Mouse (Mus musculus) MEL (cell line): ENCODE results near the gene Ifit1bl1. TPM values are rescaled to one million over a fixed set of nuclear protein-coding genes. Genes with fewer than 3 reads are reported as not detected.
"Not testable (repeated sequence)": the region's sequence is repeated elsewhere in the genome, so short reads cannot be mapped to it uniquely, and the experiment has no call there.

Experiments used
- DNase-seq: peaks from one replicate; pipeline ENCODE4 v3.0.0; 2011; ENCODE audit warnings: low read depth, low spot score
- H3K27ac ChIP-seq: 2 replicates; pipeline ENCODE4 v1.5.1; 2012; ENCODE audit warnings: low read depth, mild to moderate bottlenecking, control low read depth, low read length, moderate library complexity; ENCODE audit not compliant: control insufficient read depth
- H3K27me3 ChIP-seq, 2 experiments: fragments of 150-350 bp in 1 of 2; sonication (generic) in 1 of 2; 2 replicates each; pipeline ENCODE4 v1.6.1; 2012; ENCODE audit warnings: low read length in 2 of 2, mild to moderate bottlenecking in 2 of 2, improper control_type of control experiment in 1 of 2, moderate library complexity in 1 of 2; ENCODE audit not compliant: insufficient read depth in 2 of 2, control insufficient read depth in 1 of 2
- H3K36me3 ChIP-seq, 2 experiments: 2 replicates each; pipeline ENCODE4 v1.6.1; 2012 to 2014; ENCODE audit warnings: low read length in 2 of 2, improper control_type of control experiment in 1 of 2, inconsistent platforms in 1 of 2, mild to moderate bottlenecking in 1 of 2; ENCODE audit not compliant: insufficient read depth in 2 of 2, control insufficient read depth in 1 of 2
- H3K4me1 ChIP-seq, 2 experiments: fragments of 150-350 bp in 1 of 2; sonication (generic) in 1 of 2; 2 replicates each; pipeline ENCODE4 v1.6.1; 2012; ENCODE audit warnings: low read length in 2 of 2, improper control_type of control experiment in 1 of 2, mild to moderate bottlenecking in 1 of 2; ENCODE audit not compliant: insufficient read depth in 2 of 2, control insufficient read depth in 1 of 2
- H3K4me3 ChIP-seq, 2 experiments: fragments of 150-350 bp in 1 of 2; sonication (generic) in 1 of 2; 2 replicates each; pipeline ENCODE4 v1.5.1; 2012; ENCODE audit warnings: low read depth in 2 of 2, low read length in 2 of 2, mild to moderate bottlenecking in 2 of 2, moderate library complexity in 2 of 2, control low read depth in 1 of 2, improper control_type of control experiment in 1 of 2; ENCODE audit not compliant: control insufficient read depth in 1 of 2, insufficient read depth in 1 of 2
- H3K79me2 ChIP-seq: 2 replicates; pipeline ENCODE4 v1.6.1; 2012; ENCODE audit warnings: mild to moderate bottlenecking, low read length, moderate library complexity; ENCODE audit not compliant: control insufficient read depth, poor library complexity, insufficient read depth
- H3K9ac ChIP-seq: 2 replicates; pipeline ENCODE4 v1.6.1; 2012; ENCODE audit warnings: low read depth, mild to moderate bottlenecking, control low read depth, low read length, moderate library complexity; ENCODE audit not compliant: control insufficient read depth, poor library complexity, severe bottlenecking
- H3K9me3 ChIP-seq: fragments of 150-350 bp; sonication (generic); replicated peaks from 2 replicates; pipeline ENCODE4 v1.6.1; 2012; ENCODE audit warnings: mild to moderate bottlenecking, low read length, improper control_type of control experiment, moderate library complexity; ENCODE audit not compliant: insufficient read depth
- CHD1 ChIP-seq: IDR thresholded peaks from 2 replicates; pipeline ENCODE4 v1.6.1; 2012; ENCODE audit warnings: low read depth, mild to moderate bottlenecking, inconsistent platforms, low read length, improper control_type of control experiment
- CTCF ChIP-seq, 3 experiments: IDR thresholded peaks in 2 of 3; conservative IDR thresholded peaks in 1 of 3; 2 replicates each; pipeline ENCODE4 v1.5.1; 2011 to 2012; ENCODE audit warnings: low read length in 3 of 3, low read depth in 2 of 3, mild to moderate bottlenecking in 2 of 3, improper control_type of control experiment in 1 of 3, inconsistent platforms in 1 of 3, mixed read lengths in 1 of 3, moderate library complexity in 1 of 3; ENCODE audit not compliant: control insufficient read depth in 1 of 3, insufficient read depth in 1 of 3, poor library complexity in 1 of 3, severe bottlenecking in 1 of 3
- EP300 ChIP-seq, 2 experiments: IDR thresholded peaks; 2 replicates each; pipeline ENCODE4 v1.6.1; 2011; ENCODE audit warnings: improper control_type of control experiment in 2 of 2, low read length in 2 of 2, low read depth in 1 of 2, mild to moderate bottlenecking in 1 of 2
- HCFC1 ChIP-seq: IDR thresholded peaks from 2 replicates; pipeline ENCODE4 v1.6.1; 2012; ENCODE audit warnings: low read depth, mild to moderate bottlenecking, inconsistent platforms, low read length, improper control_type of control experiment, moderate library complexity
- MAFK ChIP-seq: IDR thresholded peaks from 2 replicates; pipeline ENCODE4 v1.6.1; 2011; ENCODE audit warnings: low read depth, mild to moderate bottlenecking, low read length, improper control_type of control experiment, borderline replicate concordance
- MAX ChIP-seq: IDR thresholded peaks from 2 replicates; pipeline ENCODE4 v1.6.1; 2011; ENCODE audit warnings: low read length, improper control_type of control experiment
- MEF2A ChIP-seq: IDR thresholded peaks from 2 replicates; pipeline ENCODE4 v1.6.1; 2014; ENCODE audit warnings: low read depth, mild to moderate bottlenecking, inconsistent platforms, low read length, improper control_type of control experiment; ENCODE audit not compliant: poor library complexity, insufficient replicate concordance, severe bottlenecking; ENCODE audit errors: extremely low read depth
- NELFE ChIP-seq: IDR thresholded peaks from 2 replicates; pipeline ENCODE4 v1.6.1; 2011; ENCODE audit warnings: low read depth, low read length, improper control_type of control experiment
- NRF1 ChIP-seq: IDR thresholded peaks from 2 replicates; pipeline ENCODE4 v1.6.1; 2014; ENCODE audit warnings: low read depth, mild to moderate bottlenecking, inconsistent platforms, low read length, improper control_type of control experiment, moderate library complexity; ENCODE audit not compliant: poor library complexity, insufficient read depth, severe bottlenecking
- POLR2A ChIP-seq, 2 experiments: IDR thresholded peaks; 2 replicates each; pipeline ENCODE4 v1.6.1; 2011 to 2012; ENCODE audit warnings: low read length in 2 of 2, mild to moderate bottlenecking in 2 of 2, control low read depth in 1 of 2, improper control_type of control experiment in 1 of 2, low read depth in 1 of 2, moderate library complexity in 1 of 2; ENCODE audit not compliant: control insufficient read depth in 1 of 2, insufficient read depth in 1 of 2, poor library complexity in 1 of 2
- RAD21 ChIP-seq: IDR thresholded peaks from 2 replicates; pipeline ENCODE4 v1.6.1; 2011; ENCODE audit warnings: mild to moderate bottlenecking, low read depth, low read length, improper control_type of control experiment
- RCOR1 ChIP-seq: IDR thresholded peaks from 2 replicates; pipeline ENCODE4 v1.6.1; 2012; ENCODE audit warnings: low read depth, mild to moderate bottlenecking, inconsistent platforms, low read length, improper control_type of control experiment
- SMC3 ChIP-seq: IDR thresholded peaks from 2 replicates; pipeline ENCODE4 v1.6.1; 2011; ENCODE audit warnings: low read depth, low read length, improper control_type of control experiment
- UBTF ChIP-seq: IDR thresholded peaks from 2 replicates; pipeline ENCODE4 v1.6.1; 2012; ENCODE audit warnings: low read depth, mild to moderate bottlenecking, inconsistent platforms, low read length, improper control_type of control experiment, moderate library complexity, borderline replicate concordance; ENCODE audit not compliant: insufficient read depth
- USF2 ChIP-seq, 2 experiments: IDR thresholded peaks; 2 replicates each; pipeline ENCODE4 v1.6.1; 2011 to 2012; ENCODE audit warnings: improper control_type of control experiment in 2 of 2, low read length in 2 of 2, borderline replicate concordance in 1 of 2, inconsistent platforms in 1 of 2, low read depth in 1 of 2, mild to moderate bottlenecking in 1 of 2; ENCODE audit not compliant: insufficient read depth in 1 of 2
- ZKSCAN1 ChIP-seq: IDR thresholded peaks from 2 replicates; pipeline ENCODE4 v1.6.1; 2012; ENCODE audit warnings: low read depth, mild to moderate bottlenecking, inconsistent platforms, low read length, improper control_type of control experiment, moderate library complexity
- ZMIZ1 ChIP-seq: IDR thresholded peaks from 2 replicates; pipeline ENCODE4 v1.6.1; 2012; ENCODE audit warnings: low read depth, mild to moderate bottlenecking, inconsistent platforms, low read length, improper control_type of control experiment, moderate library complexity
- ZNF384 ChIP-seq: IDR thresholded peaks from 2 replicates; pipeline ENCODE4 v1.6.1; 2012; ENCODE audit warnings: low read depth, mild to moderate bottlenecking, inconsistent platforms, low read length, improper control_type of control experiment
- polyA plus RNA-seq, 2 experiments: library from polyadenylated mRNA; stranded (reverse) in 1 of 2; unstranded in 1 of 2; fragments of >175 nt in 1 of 2; fragments of >200 nt in 1 of 2; gene quantifications; 2 replicates each; pipeline versions ENCODE4 v1.2.1 to v1.2.4; 2012; ENCODE audit warnings: low replicate concordance in 2 of 2, low read depth in 1 of 2; ENCODE audit not compliant: insufficient read length in 2 of 2, insufficient read depth in 1 of 2, missing spikeins in 1 of 2
- total RNA-seq: library from RNA; depleted of rRNA; stranded (reverse); fragments of 300-350 nt; gene quantifications from 2 replicates; pipeline ENCODE4 v1.2.3, GENCODE M21; 2012; rRNA removed

Ifit1bl1 gene
- total RNA-seq: 0.10 TPM in 1 of 2 replicates, not detected in the other
- under 1 TPM in 1 of 2 experiments, not detected in 1; 0.08 TPM for polyA plus RNA-seq

GRCm38 (mm10) chr19:34601888-34602287 lies at the start of gene Ifit1bl1:
Ifit1bl1 (minus strand) TSS chr19:34601956.
- H3K9ac ChIP-seq, H3K36me3 ChIP-seq, H3K79me2 ChIP-seq, H3K27me3 ChIP-seq, H3K9me3 ChIP-seq, H3K4me3 ChIP-seq: not testable (repeated sequence)
- peak; percentile 69 for DNase-seq
- Histone ChIP-seq H3K4me1 (peaks cover 3 to 14% of the 10 kb centered on the region in 2 experiments; a peak in 3 of 4 replicates), H3K27ac (peak within 1 kb of the TSS; percentile 14; the same call in 1 of the 2 replicates)

GRCm38 (mm10) chr19:34650997-34651396 lies 49.2 kb upstream of the Ifit1bl1 start:
- H3K27ac ChIP-seq: no peak overlapping the region
- DNase-seq: no peak
- peaks cover 0 to 5% of the 10 kb centered on the region in 2 experiments; a peak in 2 of 4 replicates for H3K36me3 ChIP-seq
- H3K27me3 ChIP-seq: peaks cover 0 to 2% of the 10 kb centered on the region in 2 experiments
- H3K79me2 ChIP-seq: no peaks in the 10 kb centered on the region
- H3K4me1 ChIP-seq: peaks cover 0 to 2% of the 10 kb centered on the region in 2 experiments; a peak in 3 of 4 replicates
- TF ChIP-seq NRF1 (no peak), MAX (no peak), MEF2A (no peak), RAD21 (no peak), ZNF384 (no peak), HCFC1 (no peak), RCOR1 (no peak), POLR2A (IDR thresholded peaks at IDR 0.05; ENCODE audit: control insufficient read depth in 1 of 2, insufficient read depth in 1 of 2, low read depth in 1 of 2, low read length in 2 of 2, poor library complexity in 1 of 2) (no peak), USF2 (IDR thresholded peaks at IDR 0.05; ENCODE audit: borderline replicate concordance in 1 of 2, insufficient read depth in 1 of 2, low read depth in 1 of 2, low read length in 2 of 2) (no peak), SMC3 (no peak), ZMIZ1 (no peak)
- H3K9me3 ChIP-seq: no peaks in the 10 kb centered on the region
- H3K9ac ChIP-seq: no peak overlapping the region
- no peak overlapping the region for H3K4me3 ChIP-seq

GRCm38 (mm10) chr19:34650276-34650675 lies 48.5 kb upstream of the Ifit1bl1 start:
- H3K36me3 ChIP-seq: no peaks in the 10 kb centered on the region
- H3K27me3 ChIP-seq: peaks cover 0 to 2% of the 10 kb centered on the region in 2 experiments
- no peak overlapping the region for H3K9ac ChIP-seq
- TF ChIP-seq EP300 (IDR thresholded peaks at IDR 0.05; ENCODE audit: low read depth in 1 of 2, low read length in 2 of 2) (no peak), ZKSCAN1 (no peak), NELFE (no peak), UBTF (no peak), MEF2A (no peak), MAFK (no peak), CTCF (IDR thresholded peaks at IDR 0.05 in 2 of 3, conservative IDR thresholded peaks at IDR 0.05 in 1 of 3; ENCODE audit: control insufficient read depth in 1 of 3, insufficient read depth in 1 of 3, low read depth in 2 of 3, low read length in 3 of 3, poor library complexity in 1 of 3, severe bottlenecking in 1 of 3) (no peak), CHD1 (no peak), NRF1 (no peak)
- TF ChIP-seq, all 39 proteins: peak for 0
- no peak for DNase-seq
- H3K9me3 ChIP-seq: no peaks in the 10 kb centered on the region
- H3K4me3 ChIP-seq: no peak overlapping the region
- no peaks in the 10 kb centered on the region for H3K4me1 ChIP-seq
- H3K79me2 ChIP-seq: no peaks in the 10 kb centered on the region
- H3K27ac ChIP-seq: no peak overlapping the region

GRCm38 (mm10) chr19:34647630-34648029 lies 45.9 kb upstream of the Ifit1bl1 start:
- H3K36me3 ChIP-seq: not testable (repeated sequence)

More at GRCm38 (mm10) chr19:34647630-34648029, 45.9 kb upstream of the Ifit1bl1 start:
- H3K79me2 ChIP-seq, H3K27me3 ChIP-seq, H3K27ac ChIP-seq, H3K9ac ChIP-seq, H3K4me1 ChIP-seq, H3K4me3 ChIP-seq, H3K9me3 ChIP-seq, DNase-seq: not testable (repeated sequence)
